11 mouse cellular contexts compared by ENCODE assay signal in genomic region chr9:47280598-47280997, GRCm38 (mm10).
DNase-seq lines count a peak whose midpoint lies in the region; ATAC-seq and TF ChIP-seq lines count a peak whose summit lies in the region.
"Had no signal": no experiment of that assay in that cellular context is flagged by ENCODE, and none has a peak within 500 bp of the region (broad histone marks: within the 10 kb centered on the region; RNA-seq: fewer than 3 reads in every experiment).

No protein-coding gene starts in this region.

- ATAC-seq in embryonic facial prominence, embryonic 14.5 days (ENCODE audit: low read depth), result 0 out of 2 replicates have a peak, but pooled peaks have one; percentile 3
- no peak for ATAC-seq in hindbrain, postnatal 0 days
- no peak for ATAC-seq in megakaryocyte, adult 5-6 weeks (ENCODE audit: poor library complexity, severe bottlenecking)
- ATAC-seq: Patski had no signal

- no peak for TF ChIP-seq POLR2A in ES-Bruce4 (IDR thresholded peaks at IDR 0.05; ENCODE audit: insufficient read depth, low read length)

- no peak overlapping the region for H3K4me3 ChIP-seq in ES-Bruce4 (ENCODE audit: low read depth, low read length)
- no peak overlapping the region for H3K4me3 ChIP-seq in embryonic facial prominence, embryonic 14.5 days (ENCODE audit: low read depth, low read length)
- no peak overlapping the region for H3K4me3 ChIP-seq in hindbrain, postnatal 0 days (ENCODE audit: low read length)
- H3K4me3 ChIP-seq: gastrocnemius, adult 2 months had no signal

- no peaks in the 10 kb centered on the region for H3K9me3 ChIP-seq in ES-Bruce4 (replicated peaks; ENCODE audit: control insufficient read depth, insufficient read depth, low read length, poor library complexity, severe bottlenecking)
- H3K9me3 ChIP-seq in embryonic facial prominence, embryonic 14.5 days (ENCODE audit: control insufficient read depth, low read length), result no peaks in the 10 kb centered on the region
- H3K9me3 ChIP-seq in hindbrain, postnatal 0 days (ENCODE audit: low read length), result no peaks in the 10 kb centered on the region

- no peak for TF ChIP-seq CTCF in ES-Bruce4 (IDR thresholded peaks at IDR 0.05; ENCODE audit: low read depth, low read length)
- TF ChIP-seq CTCF in hindbrain, postnatal 0 days (IDR thresholded peaks at IDR 0.05; ENCODE audit: low read depth), result peak; percentile 29

- WGBS in embryonic facial prominence, embryonic 14.5 days, result 37% methylated on average over 8 of the region's 8 CpGs
- 26% methylated on average over 8 of the region's 8 CpGs for WGBS in hindbrain, postnatal 0 days

- H3K4me1 ChIP-seq in ES-Bruce4 (ENCODE audit: control insufficient read depth, insufficient read depth, low read length), result no peaks in the 10 kb centered on the region
- H3K4me1 ChIP-seq in embryonic facial prominence, embryonic 14.5 days (ENCODE audit: control insufficient read depth, insufficient read depth, low read length), result peaks cover 18% of the 10 kb centered on the region
- 0 out of 2 replicates have a peak, but pooled peaks cover 13% of the 10 kb centered on the region for H3K4me1 ChIP-seq in hindbrain, postnatal 0 days (ENCODE audit: insufficient read depth, low read length)

- peak; percentile 59; the same call in 1 of the 2 replicates for TF ChIP-seq EP300 in ES-Bruce4 (IDR thresholded peaks at IDR 0.05; ENCODE audit: insufficient read depth, low read depth, low read length)

- no peak overlapping the region for H3K4me2 ChIP-seq in embryonic facial prominence, embryonic 14.5 days (ENCODE audit: low read depth, low read length)
- H3K4me2 ChIP-seq in hindbrain, postnatal 0 days (ENCODE audit: low read depth, low read length), result no peak overlapping the region

- H3K9ac ChIP-seq in ES-Bruce4 (ENCODE audit: low read depth, poor library complexity, severe bottlenecking), result no peak overlapping the region
- no peak overlapping the region for H3K9ac ChIP-seq in embryonic facial prominence, embryonic 14.5 days (ENCODE audit: low read depth, low read length)
- H3K9ac ChIP-seq in hindbrain, postnatal 0 days (replicated peaks; ENCODE audit: low read length), result no peak overlapping the region

- no peaks in the 10 kb centered on the region for H3K36me3 ChIP-seq in ES-Bruce4 (ENCODE audit: control insufficient read depth, insufficient read depth, low read length, poor library complexity, severe bottlenecking)
- H3K36me3 ChIP-seq in embryonic facial prominence, embryonic 14.5 days (ENCODE audit: control insufficient read depth, insufficient read depth, low read length), result no peaks in the 10 kb centered on the region
- no peaks in the 10 kb centered on the region for H3K36me3 ChIP-seq in hindbrain, postnatal 0 days (ENCODE audit: insufficient read depth, low read length)

- no peaks in the 10 kb centered on the region for H3K27me3 ChIP-seq in ES-Bruce4 (ENCODE audit: control insufficient read depth, insufficient read depth, low read length, poor library complexity, severe bottlenecking)
- no peaks in the 10 kb centered on the region for H3K27me3 ChIP-seq in embryonic facial prominence, embryonic 14.5 days (replicated peaks; ENCODE audit: control insufficient read depth, insufficient read depth, low read length)
- no peaks in the 10 kb centered on the region for H3K27me3 ChIP-seq in hindbrain, postnatal 0 days (ENCODE audit: insufficient read depth, low read length)
- H3K27me3 ChIP-seq: Patski had no signal

- H3K27ac ChIP-seq in ES-Bruce4 (ENCODE audit: insufficient read depth, low read length), result no peak overlapping the region
- peak overlapping the region; percentile 16; the same call in 1 of the 2 replicates for H3K27ac ChIP-seq in embryonic facial prominence, embryonic 14.5 days (replicated peaks; ENCODE audit: low read depth, low read length)
- no peak overlapping the region for H3K27ac ChIP-seq in hindbrain, postnatal 0 days
- H3K27ac ChIP-seq: gastrocnemius, adult 2 months had no signal

- DNase-seq in embryo, embryonic 10 days (ENCODE audit: low spot score), result peak; percentile 36
- no peak for DNase-seq in embryo, embryonic 9.5 days (ENCODE audit: extremely low spot score)
- DNase-seq in embryonic facial prominence, embryonic 14.5 days (ENCODE audit: low spot score), result peak; percentile 56
- DNase-seq in hindbrain, postnatal 0 days (ENCODE audit: low spot score), result peak; percentile 45
- DNase-seq in heart, postnatal 4 days, result no peak
- no peak for DNase-seq in adipocyte (ENCODE audit: low spot score)
- DNase-seq: kidney, postnatal 36 days had no signal

Comparison
In these comparisons a context has a peak if more than half of its experiments do, and no peak if none do; other contexts are left out.
1. DNase-seq: peak in embryo, embryonic 10 days (single experiment), embryonic facial prominence, embryonic 14.5 days (single experiment) and hindbrain, postnatal 0 days (single experiment); none in embryo, embryonic 9.5 days (single experiment), heart, postnatal 4 days (single experiment) and adipocyte (single experiment).